ENCODE assay signal across 21 mouse cellular contexts in genomic region chr5:139256211-139256765, GRCm38 (mm10). TPM values are rescaled to one million over a fixed set of nuclear protein-coding genes. Genes with fewer than 3 reads are reported as not detected.
DNase-seq lines count a peak whose midpoint lies in the region; ATAC-seq and TF ChIP-seq lines count a peak whose summit lies in the region.
"Had no signal": no experiment of that assay in that cellular context is flagged by ENCODE, and none has a peak within 500 bp of the region (broad histone marks: within the 10 kb centered on the region; RNA-seq: fewer than 3 reads in every experiment).

No protein-coding gene starts in this region.

- H3K27ac ChIP-seq in gastrocnemius, adult 2 months, result peak overlapping the region; percentile 99
- H3K27ac ChIP-seq in heart, postnatal 0 days (ENCODE audit: low read depth), result peak overlapping the region; percentile 74
- H3K27ac ChIP-seq in liver, embryonic 12.5 days, result peak overlapping the region; percentile 42
- H3K27ac ChIP-seq in forebrain, embryonic 15.5 days (replicated peaks), result no peak overlapping the region
- H3K27ac ChIP-seq: embryonic facial prominence, embryonic 10.5 days had no signal

- H3K9ac ChIP-seq in heart, postnatal 0 days (replicated peaks; ENCODE audit: low read depth, low read length), result no peak overlapping the region
- peak overlapping the region; percentile 20; the same call in 1 of the 2 replicates for H3K9ac ChIP-seq in liver, embryonic 12.5 days
- no peak overlapping the region for H3K9ac ChIP-seq in forebrain, embryonic 15.5 days (replicated peaks)

- no peaks in the 10 kb centered on the region for H3K27me3 ChIP-seq in heart, postnatal 0 days (ENCODE audit: control insufficient read depth, insufficient read depth, low read length)
- H3K27me3 ChIP-seq in liver, embryonic 12.5 days (replicated peaks), result no peaks in the 10 kb centered on the region
- H3K27me3 ChIP-seq in forebrain, embryonic 15.5 days, result no peaks in the 10 kb centered on the region
- H3K27me3 ChIP-seq: megakaryocyte, embryonic 14.5 days had no signal

- H3K4me2 ChIP-seq in heart, postnatal 0 days (ENCODE audit: low read depth, low read length), result no peak overlapping the region
- H3K4me2 ChIP-seq in liver, embryonic 12.5 days, result no peak overlapping the region
- no peak overlapping the region for H3K4me2 ChIP-seq in forebrain, embryonic 15.5 days (replicated peaks)

- ATAC-seq in heart, postnatal 0 days (ENCODE audit: insufficient read depth, low read depth), result no peak
- no peak for ATAC-seq in liver, embryonic 12.5 days
- no peak for ATAC-seq in forebrain, embryonic 15.5 days (replicated peaks)
- ATAC-seq: forebrain, embryonic 16.5 days; hindbrain, embryonic 16.5 days; intestine, postnatal 0 days; midbrain, embryonic 16.5 days had no signal

- intact Hi-C loops in gastrocnemius, adult 2 months (cut with DNase I), result no loop called here
- intact Hi-C loops in gastrocnemius, postnatal 14 days (cut with DNase I; ENCODE audit: low total_unique reads), result no loop called here

- peaks cover 9% of the 10 kb centered on the region; the same call in 1 of the 2 replicates for H3K36me3 ChIP-seq in heart, postnatal 0 days (replicated peaks; ENCODE audit: control insufficient read depth, insufficient read depth, low read length)
- peaks cover 75% of the 10 kb centered on the region for H3K36me3 ChIP-seq in liver, embryonic 12.5 days
- 0 out of 2 replicates have a peak, but pooled peaks cover 4% of the 10 kb centered on the region for H3K36me3 ChIP-seq in forebrain, embryonic 15.5 days

- TF ChIP-seq CTCF in gastrocnemius, adult 2 months (IDR thresholded peaks at IDR 0.05), result no peak
- TF ChIP-seq CTCF in heart, postnatal 0 days (IDR thresholded peaks at IDR 0.05; ENCODE audit: low read depth), result no peak

- peaks cover 66% of the 10 kb centered on the region for H3K4me1 ChIP-seq in heart, postnatal 0 days (ENCODE audit: control insufficient read depth, insufficient read depth)
- peaks cover 89% of the 10 kb centered on the region for H3K4me1 ChIP-seq in liver, embryonic 12.5 days
- H3K4me1 ChIP-seq in forebrain, embryonic 15.5 days, result peaks cover 28% of the 10 kb centered on the region

- no peak for TF ChIP-seq EP300 in heart, postnatal 0 days (IDR thresholded peaks at IDR 0.05; ENCODE audit: low read depth)

- peak overlapping the region; percentile 25; the same call in 1 of the 2 replicates for H3K4me3 ChIP-seq in gastrocnemius, adult 2 months
- no peak overlapping the region for H3K4me3 ChIP-seq in heart, postnatal 0 days (ENCODE audit: low read depth, low read length)
- H3K4me3 ChIP-seq in liver, embryonic 12.5 days, result no peak overlapping the region
- no peak overlapping the region for H3K4me3 ChIP-seq in forebrain, embryonic 15.5 days
- H3K4me3 ChIP-seq: embryonic facial prominence, embryonic 10.5 days; layer of hippocampus, adult 2 months had no signal

- WGBS in heart, postnatal 0 days, result 79% methylated on average over 3 of the region's 3 CpGs
- 76% methylated on average over 3 of the region's 3 CpGs for WGBS in liver, embryonic 12.5 days (ENCODE audit: insufficient replicate concordance)
- WGBS in forebrain, embryonic 15.5 days, result 97% methylated on average over 3 of the region's 3 CpGs

- DNase-seq in gastrocnemius, adult 2 months, result no peak
- DNase-seq in gastrocnemius, postnatal 14 days, result no peak
- no peak for DNase-seq in heart, postnatal 0 days (ENCODE audit: low spot score)
- no peak for DNase-seq in heart, postnatal 4 days
- peak; percentile 46 for DNase-seq in A20 (ENCODE audit: low read depth, low spot score)
- DNase-seq in kidney, adult 18-20 months, result no peak
- DNase-seq: adrenal gland, postnatal 10 days; cerebellum, adult 11 months; cerebellum, postnatal 25 days; kidney, postnatal 10 days; lung, postnatal 10 days; thymus, postnatal 4 days had no signal

- H3K9me3 ChIP-seq in heart, postnatal 0 days (replicated peaks; ENCODE audit: control insufficient read depth, low read length), result no peaks in the 10 kb centered on the region
- no peaks in the 10 kb centered on the region for H3K9me3 ChIP-seq in liver, embryonic 12.5 days (replicated peaks)
- H3K9me3 ChIP-seq in forebrain, embryonic 15.5 days, result no peaks in the 10 kb centered on the region
- H3K9me3 ChIP-seq: embryonic facial prominence, embryonic 10.5 days; megakaryocyte, embryonic 14.5 days had no signal

RNA-seq across cellular contexts. Expression of gene Get4, which starts 4.2 kb away (rescaled TPM):
- 10 to 100 TPM; 30.6 to 31.1 TPM for total RNA-seq in gastrocnemius, adult 2 months (2021)
- 10 to 100 TPM; 36.2 to 39.8 TPM for total RNA-seq in gastrocnemius, postnatal 14 days (2021)
- total RNA-seq in heart, postnatal 0 days (2014; rRNA removed; ENCODE audit: low replicate concordance), result 56.8 and 61.6 TPM in 2 replicates
- 153 TPM in 2 replicates for polyA plus RNA-seq in heart, postnatal 0 days (2015; fragmentation: Nextera tagmentation; extraction: Ambion mirVana)
- total RNA-seq in heart, postnatal 4 days (2021), result 10 to 100 TPM; 76.4 to 80.4 TPM
- polyA plus RNA-seq in liver, embryonic 12.5 days (2016; fragmentation: Nextera tagmentation; extraction: Ambion mirVana), result 162 and 165 TPM in 2 replicates
- 127 and 133 TPM in 2 replicates for polyA plus RNA-seq in forebrain, embryonic 15.5 days (2015; fragmentation: Nextera tagmentation; extraction: Ambion mirVana)

RNA-seq across cellular contexts. Expression of gene Sun1, which starts 55.9 kb away (rescaled TPM):
- total RNA-seq in gastrocnemius, adult 2 months (2021), result 10 to 100 TPM; 39.5 to 43.3 TPM
- total RNA-seq in gastrocnemius, postnatal 14 days (2021), result 10 to 100 TPM; 31.0 to 33.2 TPM
- 46.5 and 71.5 TPM in 2 replicates for total RNA-seq in heart, postnatal 0 days (2014; rRNA removed; ENCODE audit: low replicate concordance)
- polyA plus RNA-seq in heart, postnatal 0 days (2015; fragmentation: Nextera tagmentation; extraction: Ambion mirVana), result 22.4 and 22.6 TPM in 2 replicates
- 10 to 100 TPM; 40.7 to 43.0 TPM for total RNA-seq in heart, postnatal 4 days (2021)
- polyA plus RNA-seq in liver, embryonic 12.5 days (2016; fragmentation: Nextera tagmentation; extraction: Ambion mirVana), result 31.7 and 34.6 TPM in 2 replicates
- 51.5 and 54.3 TPM in 2 replicates for polyA plus RNA-seq in forebrain, embryonic 15.5 days (2015; fragmentation: Nextera tagmentation; extraction: Ambion mirVana)
